Mouse (Mus musculus): ENCODE measurements around the gene Surf2. TPM values are rescaled to one million over a fixed set of nuclear protein-coding genes. Genes with fewer than 3 reads are reported as not detected.

Surf2 gene
- polyA plus RNA-seq, 1 experiment, result 31.4 TPM

- TF ChIP-seq POLR2A (IDR thresholded peaks at IDR 0.05; ENCODE audit: low read depth, low read length), result no peak
- TF ChIP-seq CTCF (conservative IDR thresholded peaks at IDR 0.05; ENCODE audit: insufficient read depth, insufficient read length, low read depth, low read length), result no peak
- no peak for DNase-seq
- Histone ChIP-seq H3K4me3 (ENCODE audit: insufficient read depth, low read depth, low read length) (peak overlapping the region; percentile 91), H3K4me1 (ENCODE audit: control insufficient read depth, insufficient read depth, low read length) (peaks cover 13% of the 10 kb centered on the region), H3K36me3 (ENCODE audit: control insufficient read depth, insufficient read depth, low read length) (no peaks in the 10 kb centered on the region; the same call in 1 of the 2 replicates), H3K27me3 (replicated peaks; ENCODE audit: control insufficient read depth, insufficient read depth, low read length) (no peaks in the 10 kb centered on the region), H3K27ac (ENCODE audit: insufficient read depth, low read depth, low read length) (no peak overlapping the region)
- 3% methylated on average over 7 of the region's 7 CpGs for WGBS
Measured at GRCm38 (mm10) chr2:26901834-26902400, 14.2 kb upstream of the Surf2 start.

GRCm38 (mm10) chr2:26902467-26903220 lies 13.5 kb upstream of the Surf2 start, which contains the start of gene Surf6:
Surf6 (minus strand) TSS chr2:26902879.
- Histone ChIP-seq H3K4me3 (ENCODE audit: insufficient read depth, low read depth, low read length) (peak within 1 kb of the TSS; percentile 91), H3K4me1 (ENCODE audit: control insufficient read depth, insufficient read depth, low read length) (peaks cover 17% of the 10 kb centered on the region), H3K36me3 (ENCODE audit: control insufficient read depth, insufficient read depth, low read length) (no peaks in the 10 kb centered on the region; the same call in 1 of the 2 replicates), H3K27me3 (replicated peaks; ENCODE audit: control insufficient read depth, insufficient read depth, low read length) (no peaks in the 10 kb centered on the region), H3K27ac (ENCODE audit: insufficient read depth, low read depth, low read length) (peak within 1 kb of the TSS; percentile 77)
- peak; percentile 99 for DNase-seq
- 0 out of 2 replicates have a peak, but pooled peaks have one; percentile 0 for TF ChIP-seq CTCF (conservative IDR thresholded peaks at IDR 0.05; ENCODE audit: insufficient read depth, insufficient read length, low read depth, low read length)
- TF ChIP-seq POLR2A (IDR thresholded peaks at IDR 0.05; ENCODE audit: low read depth, low read length), result peak; percentile 32
- WGBS, result under 1% methylated on average over 41 of the region's 41 CpGs

DNA sequence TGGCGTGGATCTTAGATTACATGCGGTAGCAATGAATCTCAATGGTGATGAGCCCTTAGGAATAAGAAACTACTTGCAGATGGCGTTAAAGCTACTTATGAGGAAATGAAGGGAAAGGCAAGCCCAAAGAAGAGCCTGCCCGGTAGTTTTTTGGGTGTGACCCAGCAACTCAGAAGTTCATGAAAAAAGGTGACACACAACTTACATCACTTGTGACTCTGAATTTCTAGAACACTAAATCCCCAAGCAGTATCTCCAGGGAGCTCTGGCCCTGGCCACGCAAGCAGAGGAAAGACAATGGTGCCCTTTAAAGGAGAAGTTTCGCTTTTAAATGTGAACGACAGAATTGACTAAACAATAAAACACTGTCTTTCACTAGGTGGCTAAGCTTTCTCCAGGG lies 12.9 kb upstream of the Surf2 start:
- 8% methylated on average over 7 of the region's 7 CpGs for WGBS
- Histone ChIP-seq H3K4me1 (ENCODE audit: control insufficient read depth, insufficient read depth, low read length) (peaks cover 17% of the 10 kb centered on the region), H3K4me3 (ENCODE audit: insufficient read depth, low read depth, low read length) (peak overlapping the region; percentile 91), H3K36me3 (ENCODE audit: control insufficient read depth, insufficient read depth, low read length) (no peaks in the 10 kb centered on the region), H3K27ac (ENCODE audit: insufficient read depth, low read depth, low read length) (peak overlapping the region; percentile 68), H3K27me3 (replicated peaks; ENCODE audit: control insufficient read depth, insufficient read depth, low read length) (no peaks in the 10 kb centered on the region)
- TF ChIP-seq CTCF (conservative IDR thresholded peaks at IDR 0.05; ENCODE audit: insufficient read depth, insufficient read length, low read depth, low read length) (no peak), POLR2A (IDR thresholded peaks at IDR 0.05; ENCODE audit: low read depth, low read length) (no peak)
- DNase-seq, result no peak

- 89% methylated on average over 2 of the region's 2 CpGs for WGBS
- no peak for DNase-seq
Measured at GRCm38 (mm10) chr2:26905936-26906335, 10.2 kb upstream of the Surf2 start.

DNA sequence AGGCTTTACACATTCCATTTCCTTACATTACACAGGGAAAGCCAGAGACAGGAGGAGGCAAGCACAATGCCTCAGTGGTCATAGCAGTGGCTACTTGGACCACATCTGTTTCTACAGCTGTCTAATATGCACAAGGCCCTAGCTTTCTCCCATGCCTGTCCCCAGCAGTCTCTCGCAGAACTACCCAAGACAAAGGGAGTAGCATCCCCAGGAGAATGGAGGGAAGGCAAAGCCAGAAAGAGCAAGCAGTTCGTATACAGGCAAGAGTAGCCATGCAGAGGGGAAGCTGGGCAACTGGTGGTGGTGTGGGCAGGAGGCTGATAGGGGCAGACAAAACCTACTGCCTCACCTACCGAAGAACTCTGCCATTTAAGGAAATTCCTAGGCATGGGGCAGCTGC lies 9.7 kb upstream of the Surf2 start:
- no peak overlapping the region for H3K4me3 ChIP-seq (ENCODE audit: insufficient read depth, low read depth, low read length)
- no peak for TF ChIP-seq POLR2A (IDR thresholded peaks at IDR 0.05; ENCODE audit: low read depth, low read length)
- no peak for TF ChIP-seq CTCF (conservative IDR thresholded peaks at IDR 0.05; ENCODE audit: insufficient read depth, insufficient read length, low read depth, low read length)
- no peak overlapping the region for H3K27ac ChIP-seq (ENCODE audit: insufficient read depth, low read depth, low read length)
- DNase-seq, result no peak
- no peaks in the 10 kb centered on the region for H3K27me3 ChIP-seq (replicated peaks; ENCODE audit: control insufficient read depth, insufficient read depth, low read length)
- 94% methylated on average over 3 of the region's 3 CpGs for WGBS
- peaks cover 20% of the 10 kb centered on the region for H3K4me1 ChIP-seq (ENCODE audit: control insufficient read depth, insufficient read depth, low read length)
- no peaks in the 10 kb centered on the region for H3K36me3 ChIP-seq (ENCODE audit: control insufficient read depth, insufficient read depth, low read length)

More at GRCm38 (mm10) chr2:26905936-26906335, 10.2 kb upstream of the Surf2 start:
- no peaks in the 10 kb centered on the region for H3K36me3 ChIP-seq (ENCODE audit: control insufficient read depth, insufficient read depth, low read length)
- H3K4me1 ChIP-seq (ENCODE audit: control insufficient read depth, insufficient read depth, low read length), result peaks cover 20% of the 10 kb centered on the region
- H3K27me3 ChIP-seq (replicated peaks; ENCODE audit: control insufficient read depth, insufficient read depth, low read length), result no peaks in the 10 kb centered on the region
- TF ChIP-seq CTCF (conservative IDR thresholded peaks at IDR 0.05; ENCODE audit: insufficient read depth, insufficient read length, low read depth, low read length), result no peak
- no peak for TF ChIP-seq POLR2A (IDR thresholded peaks at IDR 0.05; ENCODE audit: low read depth, low read length)
- no peak overlapping the region for H3K27ac ChIP-seq (ENCODE audit: insufficient read depth, low read depth, low read length)
- no peak overlapping the region for H3K4me3 ChIP-seq (ENCODE audit: insufficient read depth, low read depth, low read length)

GRCm38 (mm10) chr2:26907109-26907508 lies 9.1 kb upstream of the Surf2 start:
- WGBS, result 8% methylated on average over 4 of the region's 4 CpGs
- Histone ChIP-seq H3K4me3 (ENCODE audit: insufficient read depth, low read depth, low read length) (no peak overlapping the region), H3K36me3 (ENCODE audit: control insufficient read depth, insufficient read depth, low read length) (no peaks in the 10 kb centered on the region), H3K27ac (ENCODE audit: insufficient read depth, low read depth, low read length) (no peak overlapping the region), H3K4me1 (ENCODE audit: control insufficient read depth, insufficient read depth, low read length) (peaks cover 14% of the 10 kb centered on the region), H3K27me3 (replicated peaks; ENCODE audit: control insufficient read depth, insufficient read depth, low read length) (no peaks in the 10 kb centered on the region)
- peak; percentile 71 for DNase-seq
- TF ChIP-seq POLR2A (IDR thresholded peaks at IDR 0.05; ENCODE audit: low read depth, low read length) (no peak), CTCF (conservative IDR thresholded peaks at IDR 0.05; ENCODE audit: insufficient read depth, insufficient read length, low read depth, low read length) (peak; percentile 87)

GRCm38 (mm10) chr2:26908710-26909386 lies 7.3 kb upstream of the Surf2 start:
- Histone ChIP-seq H3K27me3 (replicated peaks; ENCODE audit: control insufficient read depth, insufficient read depth, low read length) (no peaks in the 10 kb centered on the region), H3K4me3 (ENCODE audit: insufficient read depth, low read depth, low read length) (no peak overlapping the region), H3K27ac (ENCODE audit: insufficient read depth, low read depth, low read length) (no peak overlapping the region), H3K4me1 (ENCODE audit: control insufficient read depth, insufficient read depth, low read length) (peaks cover 8% of the 10 kb centered on the region), H3K36me3 (ENCODE audit: control insufficient read depth, insufficient read depth, low read length) (peaks cover 4% of the 10 kb centered on the region; the same call in 1 of the 2 replicates)
- no peak for DNase-seq
- TF ChIP-seq POLR2A (IDR thresholded peaks at IDR 0.05; ENCODE audit: low read depth, low read length) (no peak), CTCF (conservative IDR thresholded peaks at IDR 0.05; ENCODE audit: insufficient read depth, insufficient read length, low read depth, low read length) (no peak)
- 72% methylated on average over 18 of the region's 18 CpGs for WGBS

Data from kidney, adult 2 months (tissue).